Mouse (Mus musculus) adrenal gland, adult 8-10 months (tissue): Measurements from ENCODE around the gene Fam166a. TPM values are rescaled to one million over a fixed set of nuclear protein-coding genes. Genes with fewer than 3 reads are reported as not detected.

ENCODE experiments used
- DNase-seq: peaks from one replicate; pipeline ENCODE4 v3.0.0; 2022
- total RNA-seq, 4 experiments: library from RNA; stranded (reverse); gene quantifications; 2 replicates each; pipeline ENCODE4 v1.2.4; 2022

The Fam166a gene
- total RNA-seq, 4 experiments from 2014 or later = 0.27 TPM; not detected in 3

- DNase-seq = no peak
Measured at GRCm38 (mm10) chr2:25185625-25186574, 32.6 kb upstream of the Fam166a start.

GRCm38 (mm10) chr2:25186575-25186930 lies 32.0 kb upstream of the Fam166a start:
- DNase-seq = no peak

- DNase-seq = no peak
Measured at GRCm38 (mm10) chr2:25187841-25188240, 30.7 kb upstream of the Fam166a start.

- peak; percentile 76 for DNase-seq
Measured at GRCm38 (mm10) chr2:25193330-25193770, 25.2 kb upstream of the Fam166a start.

GRCm38 (mm10) chr2:25194006-25194405 lies 24.5 kb upstream of the Fam166a start:
- DNase-seq = no peak

GRCm38 (mm10) chr2:25194486-25195171 lies 23.9 kb upstream of the Fam166a start:
- DNase-seq = no peak

- peak; percentile 79 for DNase-seq
Measured at GRCm38 (mm10) chr2:25195211-25196156, 23.1 kb upstream of the Fam166a start.

- peak; percentile 91 for DNase-seq
Measured at GRCm38 (mm10) chr2:25196172-25196954, 22.2 kb upstream of the Fam166a start, which contains the start of gene Tor4a. Tor4a (minus strand) TSS chr2:25196886.

- DNase-seq = no peak
Measured at GRCm38 (mm10) chr2:25197191-25197590, 21.4 kb upstream of the Fam166a start.

GRCm38 (mm10) chr2:25197946-25198345 lies 20.6 kb upstream of the Fam166a start:
- DNase-seq = no peak

- DNase-seq = no peak
Measured at GRCm38 (mm10) chr2:25200631-25201030, 17.9 kb upstream of the Fam166a start.

GRCm38 (mm10) chr2:25203631-25204214 lies 14.8 kb upstream of the Fam166a start:
- no peak for DNase-seq

GRCm38 (mm10) chr2:25207593-25207992 lies 11.0 kb upstream of the Fam166a start:
- DNase-seq = no peak

GRCm38 (mm10) chr2:25210686-25211085 lies 7.9 kb upstream of the Fam166a start:
- no peak for DNase-seq

- DNase-seq = peak; percentile 86
Measured at GRCm38 (mm10) chr2:25211121-25211670, 7.3 kb upstream of the Fam166a start, which contains the start of gene Nelfb. Nelfb (minus strand) TSS chr2:25211489.

GRCm38 (mm10) chr2:25213266-25213865 lies 5.2 kb upstream of the Fam166a start:
- DNase-seq = no peak

GRCm38 (mm10) chr2:25214444-25214843 lies 4.1 kb upstream of the Fam166a start, which contains the start of gene Stpg3:
Stpg3 (minus strand) TSS chr2:25214637.
- DNase-seq = no peak

GRCm38 (mm10) chr2:25217666-25218065 lies 879 bp upstream of the Fam166a start:
- no peak for DNase-seq

- no peak for DNase-seq
Measured at GRCm38 (mm10) chr2:25221331-25221772, 2.8 kb downstream of the Fam166a start.
